Mouse (Mus musculus) CH12.LX (cell line): ENCODE results near the gene Sstr4. TPM values are rescaled to one million over a fixed set of nuclear protein-coding genes. Genes with fewer than 3 reads are reported as not detected.

Experiments used
- DNase-seq: peaks from one replicate; pipeline ENCODE4 v3.0.0-alpha.2; 2013; ENCODE audit errors: extremely low read depth
- H3K27ac ChIP-seq: 2 replicates; pipeline ENCODE4 v1.5.1; 2012; ENCODE audit warnings: low read depth, mild to moderate bottlenecking, control low read depth, moderate library complexity; ENCODE audit not compliant: insufficient read depth
- H3K27me3 ChIP-seq: replicated peaks from 2 replicates; pipeline ENCODE3; 2012; ENCODE audit warnings: inconsistent platforms
- H3K36me3 ChIP-seq, 2 experiments: replicated peaks in 1 of 2; 2 replicates each; pipeline versions ENCODE3 to v1.6.1; 2012; ENCODE audit warnings: inconsistent platforms in 1 of 2, low read length in 1 of 2, mild to moderate bottlenecking in 1 of 2, mixed read lengths in 1 of 2, moderate library complexity in 1 of 2; ENCODE audit not compliant: control insufficient read depth in 1 of 2, insufficient read depth in 1 of 2
- H3K4me1 ChIP-seq, 2 experiments: 2 replicates each; pipeline ENCODE4 v1.6.1; 2012; ENCODE audit warnings: inconsistent platforms in 1 of 2, moderate library complexity in 1 of 2; ENCODE audit not compliant: insufficient read depth in 2 of 2, control insufficient read depth in 1 of 2
- H3K4me2 ChIP-seq: 2 replicates; pipeline ENCODE4 v1.6.1; 2012; ENCODE audit warnings: low read depth, mild to moderate bottlenecking, control low read depth; ENCODE audit not compliant: poor library complexity, insufficient read depth, severe bottlenecking
- H3K4me3 ChIP-seq, 3 experiments: fragments of 150-350 bp in 1 of 3; sonication (generic) in 1 of 3; replicated peaks in 1 of 3; 2 replicates each; pipeline versions ENCODE3 to v1.5.1; 2011 to 2012; ENCODE audit warnings: low read depth in 2 of 3, low read length in 2 of 3, mild to moderate bottlenecking in 2 of 3, moderate library complexity in 2 of 3, control low read depth in 1 of 3, improper control_type of control experiment in 1 of 3, inconsistent platforms in 1 of 3, mixed read lengths in 1 of 3; ENCODE audit not compliant: poor library complexity in 1 of 3
- H3K79me2 ChIP-seq: replicated peaks from 2 replicates; pipeline ENCODE4 v1.6.1; 2012; ENCODE audit warnings: mild to moderate bottlenecking, moderate library complexity; ENCODE audit not compliant: control insufficient read depth, poor library complexity, insufficient read depth, severe bottlenecking; ENCODE audit errors: extremely low read depth
- H3K9ac ChIP-seq: 2 replicates; pipeline ENCODE4 v1.6.1; 2012; ENCODE audit warnings: low read depth, mild to moderate bottlenecking, control low read depth, moderate library complexity; ENCODE audit not compliant: insufficient read depth
- H3K9me3 ChIP-seq: replicated peaks from 2 replicates; pipeline ENCODE3; 2012; ENCODE audit warnings: low read length, inconsistent platforms, mixed read lengths
- E2F4 ChIP-seq: IDR thresholded peaks from 2 replicates; pipeline ENCODE4 v1.6.1; 2011; ENCODE audit warnings: low read depth, low read length, improper control_type of control experiment; ENCODE audit not compliant: insufficient replicate concordance
- ETS1 ChIP-seq: conservative IDR thresholded peaks from 2 replicates; pipeline ENCODE4 v1.6.1; 2012; ENCODE audit warnings: low read depth, mild to moderate bottlenecking, inconsistent platforms, low read length, improper control_type of control experiment, moderate library complexity
- HCFC1 ChIP-seq: IDR thresholded peaks from 2 replicates; pipeline ENCODE4 v1.6.1; 2012; ENCODE audit warnings: low read depth, mild to moderate bottlenecking, inconsistent platforms, low read length, improper control_type of control experiment
- IRF4 ChIP-seq: IDR thresholded peaks from 2 replicates; pipeline ENCODE4 v1.6.1; 2014; ENCODE audit warnings: low read depth, mild to moderate bottlenecking, inconsistent platforms, low read length, improper control_type of control experiment
- JUN ChIP-seq: IDR thresholded peaks from 2 replicates; pipeline ENCODE4 v1.6.1; 2011; ENCODE audit warnings: low read depth, mild to moderate bottlenecking, low read length, improper control_type of control experiment, moderate library complexity; ENCODE audit not compliant: insufficient read depth
- JUND ChIP-seq: conservative IDR thresholded peaks from 2 replicates; pipeline ENCODE4 v1.6.1; 2011; ENCODE audit warnings: low read depth, low read length, improper control_type of control experiment
- MAFK ChIP-seq: IDR thresholded peaks from 2 replicates; pipeline ENCODE4 v1.6.1; 2011; ENCODE audit warnings: low read length, improper control_type of control experiment; ENCODE audit not compliant: insufficient replicate concordance
- MAX ChIP-seq: IDR thresholded peaks from 2 replicates; pipeline ENCODE4 v1.6.1; 2011; ENCODE audit warnings: low read length, improper control_type of control experiment
- MAZ ChIP-seq: IDR thresholded peaks from 2 replicates; pipeline ENCODE4 v1.6.1; 2012; ENCODE audit warnings: low read depth, mild to moderate bottlenecking, inconsistent platforms, low read length, improper control_type of control experiment, moderate library complexity
- MEF2A ChIP-seq: IDR thresholded peaks from 2 replicates; pipeline ENCODE4 v1.6.1; 2014; ENCODE audit warnings: low read depth, mild to moderate bottlenecking, inconsistent platforms, low read length, improper control_type of control experiment, borderline replicate concordance
- MYC ChIP-seq: IDR thresholded peaks from 2 replicates; pipeline ENCODE4 v1.6.1; 2011; ENCODE audit warnings: low read depth, mild to moderate bottlenecking, improper control_type of control experiment, low read length
- RAD21 ChIP-seq: IDR thresholded peaks from 2 replicates; pipeline ENCODE4 v1.6.1; 2011; ENCODE audit warnings: low read depth, mild to moderate bottlenecking, low read length, improper control_type of control experiment, moderate library complexity
- RCOR1 ChIP-seq: conservative IDR thresholded peaks from 2 replicates; pipeline ENCODE4 v1.6.1; 2012; ENCODE audit warnings: low read depth, mild to moderate bottlenecking, inconsistent platforms, low read length, improper control_type of control experiment
- UBTF ChIP-seq: IDR thresholded peaks from 2 replicates; pipeline ENCODE4 v1.6.1; 2012; ENCODE audit warnings: low read depth, mild to moderate bottlenecking, inconsistent platforms, low read length, improper control_type of control experiment, moderate library complexity
- USF2 ChIP-seq: conservative IDR thresholded peaks from 2 replicates; pipeline ENCODE4 v1.6.1; 2011; ENCODE audit warnings: low read depth, low read length, improper control_type of control experiment
- ZC3H11A ChIP-seq: IDR thresholded peaks from 2 replicates; pipeline ENCODE4 v1.6.1; 2012; ENCODE audit warnings: low read depth, mild to moderate bottlenecking, inconsistent platforms, low read length, improper control_type of control experiment
- ZKSCAN1 ChIP-seq: IDR thresholded peaks from 2 replicates; pipeline ENCODE4 v1.6.1; 2012; ENCODE audit warnings: low read depth, inconsistent platforms, low read length, improper control_type of control experiment, borderline replicate concordance
- dilution Hi-C: fragments of 300-500 bp; cut with MboI; formaldehyde crosslinking; loops from 2 replicates; pipeline ENCODE4 v1.14.3; 2020; ENCODE audit warnings: low sequenced_read_pairs; ENCODE audit not compliant: extremely low pct_unique_long_range_greater_than_20kb, extremely low pct_ligation_motif_present
- in situ Hi-C: fragments of 300-500 bp; cut with MboI; formaldehyde crosslinking; loops from 3 replicates; pipeline ENCODE4 v1.14.3; 2019; ENCODE audit warnings: low sequenced_read_pairs, low pct_ligation_motif_present, low pct_unique_long_range_greater_than_20kb, mixed read lengths
- polyA plus RNA-seq: library from polyadenylated mRNA; unstranded; fragments of >175 nt; gene quantifications from 2 replicates; pipeline ENCODE4 v1.2.1, GENCODE M21; 2012; ENCODE audit warnings: low read depth; ENCODE audit not compliant: insufficient read length
- total RNA-seq, 2 experiments: library from RNA; depleted of rRNA; stranded (reverse); fragments of 300-350 nt in 1 of 2; fragments of >200 nt in 1 of 2; gene quantifications; 2 replicates each; pipeline ENCODE4 v1.2.3; 2012 to 2014

The Sstr4 gene
- total and polyA plus RNA-seq, 3 experiments: not detected

- in situ Hi-C loops: loop anchor here (25.0 kb wide), 1 partner anchor 265 kb away; the partner anchor contains the start of gene Nxt1
- no peak for TF ChIP-seq ETS1
- TF ChIP-seq MAX: no peak
- no peak for TF ChIP-seq MAFK
- no peak for TF ChIP-seq IRF4
- no peak for TF ChIP-seq MYC
- TF ChIP-seq HCFC1: no peak
- TF ChIP-seq ZKSCAN1: no peak
- TF ChIP-seq USF2: no peak
- TF ChIP-seq RAD21: no peak
- TF ChIP-seq, all 38 proteins: peak for 0
- H3K9me3 ChIP-seq: peaks cover 5% of the 10 kb centered on the region
- no peak overlapping the region for H3K4me2 ChIP-seq
- peaks cover 2 to 12% of the 10 kb centered on the region in 2 experiments; a peak in 3 of 4 replicates for H3K4me1 ChIP-seq
- no peak overlapping the region for H3K9ac ChIP-seq
- no peaks in the 10 kb centered on the region for H3K36me3 ChIP-seq
- no peaks in the 10 kb centered on the region for H3K79me2 ChIP-seq
- H3K27me3 ChIP-seq: no peaks in the 10 kb centered on the region
- dilution Hi-C loops: no loop called here
- no peak overlapping the region for H3K27ac ChIP-seq
- DNase-seq: no peak
- H3K4me3 ChIP-seq: no peak overlapping the region
Measured at GRCm38 (mm10) chr2:148397015-148397783, 2.1 kb downstream of the Sstr4 start.

- Histone ChIP-seq H3K9me3 (peaks cover 5% of the 10 kb centered on the region), H3K36me3 (no peaks in the 10 kb centered on the region), H3K27ac (no peak overlapping the region), H3K79me2 (no peaks in the 10 kb centered on the region), H3K4me1 (peaks cover 2 to 12% of the 10 kb centered on the region in 2 experiments; a peak in 3 of 4 replicates), H3K9ac (no peak overlapping the region), H3K27me3 (no peaks in the 10 kb centered on the region)
- in situ Hi-C loops (loop anchor here (25.0 kb wide), 1 partner anchor 265 kb away; the partner anchor contains the start of gene Nxt1), dilution Hi-C loops (no loop called here)
- TF ChIP-seq JUN: no peak
- TF ChIP-seq JUND: no peak
- no peak for TF ChIP-seq MAFK
- TF ChIP-seq RCOR1: no peak
- TF ChIP-seq UBTF: no peak
- no peak for TF ChIP-seq E2F4
- no peak for TF ChIP-seq MEF2A
- TF ChIP-seq MAZ: no peak
- no peak for TF ChIP-seq ZC3H11A
- no peak for TF ChIP-seq MAX
- TF ChIP-seq, all 38 proteins: peak for 0
- no peak overlapping the region for H3K4me3 ChIP-seq
- no peak for DNase-seq
- H3K4me2 ChIP-seq: no peak overlapping the region
Measured at GRCm38 (mm10) chr2:148397784-148398100, 2.6 kb downstream of the Sstr4 start.
